Mouse (Mus musculus) CD4-positive helper T cell, adult 2 months (primary cell): ENCODE measurements around the gene Rpl11.
"Not testable (repeated sequence)": the region's sequence is repeated elsewhere in the genome, so short reads cannot be mapped to it uniquely, and the experiment has no call there.

Experiments
- DNase-seq: peaks from one replicate; pipeline ENCODE4 v3.0.0-alpha.2; 2012; ENCODE audit warnings: low read depth, missing footprints, low spot score

The Rpl11 gene

GRCm38 (mm10) chr4:135980223-135980622, 73.0 kb downstream of the Rpl11 start:
- DNase-seq, result not testable (repeated sequence)
